Mouse (Mus musculus): ENCODE measurements around the gene Galnt18. TPM values are rescaled to one million over a fixed set of nuclear protein-coding genes. Genes with fewer than 3 reads are reported as not detected.

Galnt18 gene
- polyA plus RNA-seq, 1 experiment from 2014 or later: 4.4 TPM

- Histone ChIP-seq H3K27ac (ENCODE audit: low read depth, low read length) (no peak overlapping the region), H3K4me3 (ENCODE audit: low read depth, low read length) (no peak overlapping the region), H3K4me2 (no peak overlapping the region), H3K36me3 (ENCODE audit: control insufficient read depth, insufficient read depth, low read length) (no peaks in the 10 kb centered on the region), H3K4me1 (ENCODE audit: control insufficient read depth, insufficient read depth, low read length) (no peaks in the 10 kb centered on the region), H3K27me3 (ENCODE audit: control insufficient read depth, insufficient read depth, low read length) (no peaks in the 10 kb centered on the region), H3K9ac (ENCODE audit: low read length) (no peak overlapping the region), H3K9me3 (ENCODE audit: control insufficient read depth, low read length) (no peaks in the 10 kb centered on the region)
- ATAC-seq (ENCODE audit: low FRiP score): no peak
- DNase-seq (ENCODE audit: low spot score, missing footprints): no peak
- 78% methylated on average over 1 of the region's 1 CpGs for WGBS
Observed at GRCm38 (mm10) chr7:111516882-111517281, 262.9 kb downstream of the Galnt18 start.

GRCm38 (mm10) chr7:111515471-111515870, 264.3 kb downstream of the Galnt18 start:
- DNase-seq (ENCODE audit: low spot score, missing footprints): no peak
- no peaks in the 10 kb centered on the region for H3K27me3 ChIP-seq (ENCODE audit: control insufficient read depth, insufficient read depth, low read length)
- no peaks in the 10 kb centered on the region for H3K4me1 ChIP-seq (ENCODE audit: control insufficient read depth, insufficient read depth, low read length)
- 96% methylated on average over 2 of the region's 2 CpGs for WGBS
- ATAC-seq (ENCODE audit: low FRiP score): no peak
- no peaks in the 10 kb centered on the region for H3K36me3 ChIP-seq (ENCODE audit: control insufficient read depth, insufficient read depth, low read length)
- H3K9me3 ChIP-seq (ENCODE audit: control insufficient read depth, low read length): no peaks in the 10 kb centered on the region
- H3K27ac ChIP-seq (ENCODE audit: low read depth, low read length): no peak overlapping the region
- H3K4me3 ChIP-seq (ENCODE audit: low read depth, low read length): no peak overlapping the region
- no peak overlapping the region for H3K9ac ChIP-seq (ENCODE audit: low read length)
- no peak overlapping the region for H3K4me2 ChIP-seq

GRCm38 (mm10) chr7:111509167-111509854, 270.5 kb downstream of the Galnt18 start:
- Histone ChIP-seq H3K4me1 (ENCODE audit: control insufficient read depth, insufficient read depth, low read length) (no peaks in the 10 kb centered on the region), H3K9ac (ENCODE audit: low read length) (no peak overlapping the region), H3K4me3 (ENCODE audit: low read depth, low read length) (no peak overlapping the region), H3K27me3 (ENCODE audit: control insufficient read depth, insufficient read depth, low read length) (no peaks in the 10 kb centered on the region), H3K9me3 (ENCODE audit: control insufficient read depth, low read length) (no peaks in the 10 kb centered on the region), H3K36me3 (ENCODE audit: control insufficient read depth, insufficient read depth, low read length) (no peaks in the 10 kb centered on the region), H3K27ac (ENCODE audit: low read depth, low read length) (no peak overlapping the region), H3K4me2 (no peak overlapping the region)
- no peak for ATAC-seq (ENCODE audit: low FRiP score)
- 71% methylated on average over 2 of the region's 2 CpGs for WGBS
- DNase-seq (ENCODE audit: low spot score, missing footprints): no peak

GRCm38 (mm10) chr7:111500616-111501015, 279.2 kb downstream of the Galnt18 start:
- no peaks in the 10 kb centered on the region for H3K27me3 ChIP-seq (ENCODE audit: control insufficient read depth, insufficient read depth, low read length)
- H3K27ac ChIP-seq (ENCODE audit: low read depth, low read length): no peak overlapping the region
- DNase-seq (ENCODE audit: low spot score, missing footprints) (no peak), ATAC-seq (ENCODE audit: low FRiP score) (no peak)
- no peaks in the 10 kb centered on the region for H3K36me3 ChIP-seq (ENCODE audit: control insufficient read depth, insufficient read depth, low read length)
- H3K4me1 ChIP-seq (ENCODE audit: control insufficient read depth, insufficient read depth, low read length): no peaks in the 10 kb centered on the region
- WGBS: 79% methylated on average over 2 of the region's 2 CpGs
- no peak overlapping the region for H3K4me3 ChIP-seq (ENCODE audit: low read depth, low read length)
- H3K9me3 ChIP-seq (ENCODE audit: control insufficient read depth, low read length): no peaks in the 10 kb centered on the region
- no peak overlapping the region for H3K9ac ChIP-seq (ENCODE audit: low read length)
- H3K4me2 ChIP-seq: no peak overlapping the region

- no peaks in the 10 kb centered on the region for H3K9me3 ChIP-seq (ENCODE audit: control insufficient read depth, low read length)
- ATAC-seq (ENCODE audit: low FRiP score) (no peak), DNase-seq (ENCODE audit: low spot score, missing footprints) (no peak)
- 61% methylated on average over 2 of the region's 2 CpGs for WGBS
- no peak overlapping the region for H3K27ac ChIP-seq (ENCODE audit: low read depth, low read length)
- no peaks in the 10 kb centered on the region for H3K4me1 ChIP-seq (ENCODE audit: control insufficient read depth, insufficient read depth, low read length)
- H3K9ac ChIP-seq (ENCODE audit: low read length): no peak overlapping the region
- H3K4me3 ChIP-seq (ENCODE audit: low read depth, low read length): no peak overlapping the region
- no peak overlapping the region for H3K4me2 ChIP-seq
- no peaks in the 10 kb centered on the region for H3K36me3 ChIP-seq (ENCODE audit: control insufficient read depth, insufficient read depth, low read length)
- no peaks in the 10 kb centered on the region for H3K27me3 ChIP-seq (ENCODE audit: control insufficient read depth, insufficient read depth, low read length)
Observed at GRCm38 (mm10) chr7:111499255-111499790, 280.5 kb downstream of the Galnt18 start.

GRCm38 (mm10) chr7:111497191-111497590, 282.6 kb downstream of the Galnt18 start:
- no peak overlapping the region for H3K4me3 ChIP-seq (ENCODE audit: low read depth, low read length)
- WGBS: 80% methylated on average over 6 of the region's 6 CpGs
- no peaks in the 10 kb centered on the region for H3K9me3 ChIP-seq (ENCODE audit: control insufficient read depth, low read length)

GRCm38 (mm10) chr7:111492242-111492949, 287.4 kb downstream of the Galnt18 start:
- no peak overlapping the region for H3K4me3 ChIP-seq (ENCODE audit: low read depth, low read length)
- no peaks in the 10 kb centered on the region for H3K36me3 ChIP-seq (ENCODE audit: control insufficient read depth, insufficient read depth, low read length)
- no peak for ATAC-seq (ENCODE audit: low FRiP score)
- no peak overlapping the region for H3K9ac ChIP-seq (ENCODE audit: low read length)
- WGBS: 80% methylated on average over 5 of the region's 5 CpGs
- DNase-seq (ENCODE audit: low spot score, missing footprints): no peak
- no peaks in the 10 kb centered on the region for H3K27me3 ChIP-seq (ENCODE audit: control insufficient read depth, insufficient read depth, low read length)
- H3K4me2 ChIP-seq: no peak overlapping the region
- no peaks in the 10 kb centered on the region for H3K4me1 ChIP-seq (ENCODE audit: control insufficient read depth, insufficient read depth, low read length)
- H3K9me3 ChIP-seq (ENCODE audit: control insufficient read depth, low read length): no peaks in the 10 kb centered on the region
- H3K27ac ChIP-seq (ENCODE audit: low read depth, low read length): no peak overlapping the region

More at GRCm38 (mm10) chr7:111497191-111497590, 282.6 kb downstream of the Galnt18 start:
- no peaks in the 10 kb centered on the region for H3K4me1 ChIP-seq (ENCODE audit: control insufficient read depth, insufficient read depth, low read length)
- no peaks in the 10 kb centered on the region for H3K27me3 ChIP-seq (ENCODE audit: control insufficient read depth, insufficient read depth, low read length)
- no peaks in the 10 kb centered on the region for H3K36me3 ChIP-seq (ENCODE audit: control insufficient read depth, insufficient read depth, low read length)
- ATAC-seq (ENCODE audit: low FRiP score): no peak
- no peak overlapping the region for H3K27ac ChIP-seq (ENCODE audit: low read depth, low read length)
- DNase-seq (ENCODE audit: low spot score, missing footprints): no peak
- H3K4me2 ChIP-seq: no peak overlapping the region
- no peak overlapping the region for H3K9ac ChIP-seq (ENCODE audit: low read length)

- Histone ChIP-seq H3K9ac (ENCODE audit: low read length) (no peak overlapping the region), H3K27me3 (ENCODE audit: control insufficient read depth, insufficient read depth, low read length) (no peaks in the 10 kb centered on the region), H3K36me3 (ENCODE audit: control insufficient read depth, insufficient read depth, low read length) (no peaks in the 10 kb centered on the region), H3K4me3 (ENCODE audit: low read depth, low read length) (no peak overlapping the region), H3K4me2 (no peak overlapping the region), H3K27ac (ENCODE audit: low read depth, low read length) (no peak overlapping the region), H3K9me3 (ENCODE audit: control insufficient read depth, low read length) (no peaks in the 10 kb centered on the region), H3K4me1 (ENCODE audit: control insufficient read depth, insufficient read depth, low read length) (peaks cover 4% of the 10 kb centered on the region)
- DNase-seq (ENCODE audit: low spot score, missing footprints) (no peak), ATAC-seq (ENCODE audit: low FRiP score) (no peak)
- WGBS: 88% methylated on average over 2 of the region's 2 CpGs
Observed at GRCm38 (mm10) chr7:111491566-111491965, 288.2 kb downstream of the Galnt18 start.

- H3K4me3 ChIP-seq (ENCODE audit: low read depth, low read length): no peak overlapping the region
- no peak overlapping the region for H3K9ac ChIP-seq (ENCODE audit: low read length)
- no peak overlapping the region for H3K27ac ChIP-seq (ENCODE audit: low read depth, low read length)
- no peak overlapping the region for H3K4me2 ChIP-seq
- H3K36me3 ChIP-seq (ENCODE audit: control insufficient read depth, insufficient read depth, low read length): no peaks in the 10 kb centered on the region
- DNase-seq (ENCODE audit: low spot score, missing footprints): no peak
- 50% methylated on average over 3 of the region's 3 CpGs for WGBS
- no peak for ATAC-seq (ENCODE audit: low FRiP score)
- no peaks in the 10 kb centered on the region for H3K9me3 ChIP-seq (ENCODE audit: control insufficient read depth, low read length)
- H3K27me3 ChIP-seq (ENCODE audit: control insufficient read depth, insufficient read depth, low read length): no peaks in the 10 kb centered on the region
- peaks cover 4% of the 10 kb centered on the region for H3K4me1 ChIP-seq (ENCODE audit: control insufficient read depth, insufficient read depth, low read length)
Observed at GRCm38 (mm10) chr7:111486811-111487333, 292.9 kb downstream of the Galnt18 start.

Measured in midbrain, embryonic 11.5 days (tissue).